Mouse (Mus musculus) neural tube, embryonic 12.5 days (tissue): ENCODE measurements at regions not wholly inside any gene's neighbourhood (a gene's known extent, or its start where the extent isn't known, plus 50 kb on each side); places are given as distances from the start of the nearest gene placed in this dataset.
A peak's percentile ranks its signal among the peaks of the same experiment; 100 is the strongest.

Experiments
- ATAC-seq: fragments of 200-750 bp; cut with Nextera tagmentation; 2 replicates; pipeline ENCODE4 v1.8.0; 2017; ENCODE audit warnings: low read depth, mild to moderate bottlenecking, moderate TSS enrichment, moderate library complexity; ENCODE audit not compliant: low FRiP score
- H3K27ac ChIP-seq: fragments of 300-500 bp; sonication (generic); 2 replicates; pipeline ENCODE4 v1.5.1; 2016
- H3K27me3 ChIP-seq: fragments of 300-500 bp; sonication (generic); replicated peaks from 2 replicates; pipeline ENCODE4 v1.6.1; 2016; ENCODE audit warnings: mild to moderate bottlenecking
- H3K36me3 ChIP-seq: fragments of 300-500 bp; sonication (generic); 2 replicates; pipeline ENCODE4 v1.6.1; 2016; ENCODE audit warnings: mild to moderate bottlenecking
- H3K4me1 ChIP-seq: fragments of 300-500 bp; sonication (generic); 2 replicates; pipeline ENCODE4 v1.6.1; 2016
- H3K4me2 ChIP-seq: fragments of 300-500 bp; sonication (generic); replicated peaks from 2 replicates; pipeline ENCODE4 v1.6.1; 2016; ENCODE audit warnings: mild to moderate bottlenecking
- H3K4me3 ChIP-seq: fragments of 300-500 bp; sonication (generic); 2 replicates; pipeline ENCODE4 v1.5.1; 2016
- H3K9ac ChIP-seq: fragments of 300-500 bp; sonication (generic); 2 replicates; pipeline ENCODE4 v1.6.1; 2016; ENCODE audit warnings: mild to moderate bottlenecking
- H3K9me3 ChIP-seq: fragments of 300-500 bp; sonication (generic); 2 replicates; pipeline ENCODE4 v1.6.1; 2016; ENCODE audit warnings: mild to moderate bottlenecking
- WGBS: fragments of 180-500 bp; shearing (Covaris S2); methylation state at CpG from one replicate; pipeline ENCODE4 v1.1.7; 2016; 5-methylcytosine and 5-hydroxymethylcytosine counted together

DNA sequence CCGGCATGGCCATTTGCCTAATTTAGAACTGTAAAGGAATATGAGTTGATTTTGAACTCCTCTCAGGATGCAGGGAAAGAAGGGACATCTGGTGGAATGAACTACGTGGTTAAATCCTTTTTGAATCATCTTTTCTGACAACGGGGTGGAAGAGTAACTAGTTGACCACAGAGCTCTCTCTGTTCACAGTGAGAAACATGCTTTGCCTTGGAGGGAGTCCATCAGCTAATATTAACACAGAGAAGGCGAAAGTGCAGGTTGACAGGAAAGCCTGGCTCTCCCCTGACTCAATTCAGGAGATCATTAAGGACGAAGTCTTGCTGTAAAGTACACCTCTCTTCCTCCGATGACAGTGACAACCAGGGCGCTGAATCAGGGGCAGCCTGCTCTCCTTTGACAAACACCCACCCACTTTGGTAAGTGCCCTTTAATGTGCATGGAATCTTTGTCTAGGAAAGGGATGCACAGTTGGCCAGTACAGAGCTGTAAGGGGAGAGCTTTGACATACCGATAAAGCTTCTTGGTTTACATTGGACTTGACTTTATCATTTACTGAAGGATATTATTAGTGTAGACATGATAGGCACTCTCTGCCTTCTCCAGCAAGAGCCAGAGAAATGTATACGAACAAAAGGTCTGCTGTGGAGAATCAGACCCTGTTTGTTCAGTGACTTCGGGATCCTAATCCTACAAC, 480.3 kb downstream of the Gm10295 start:
- Histone ChIP-seq H3K27me3 (no peaks in the 10 kb centered on the region), H3K4me3 (no peak overlapping the region), H3K4me1 (no peaks in the 10 kb centered on the region), H3K4me2 (no peak overlapping the region), H3K9me3 (no peaks in the 10 kb centered on the region), H3K9ac (no peak overlapping the region), H3K36me3 (no peaks in the 10 kb centered on the region), H3K27ac (no peak overlapping the region)
- WGBS: 79% methylated on average over 10 of the region's 10 CpGs
- ATAC-seq: no peak

DNA sequence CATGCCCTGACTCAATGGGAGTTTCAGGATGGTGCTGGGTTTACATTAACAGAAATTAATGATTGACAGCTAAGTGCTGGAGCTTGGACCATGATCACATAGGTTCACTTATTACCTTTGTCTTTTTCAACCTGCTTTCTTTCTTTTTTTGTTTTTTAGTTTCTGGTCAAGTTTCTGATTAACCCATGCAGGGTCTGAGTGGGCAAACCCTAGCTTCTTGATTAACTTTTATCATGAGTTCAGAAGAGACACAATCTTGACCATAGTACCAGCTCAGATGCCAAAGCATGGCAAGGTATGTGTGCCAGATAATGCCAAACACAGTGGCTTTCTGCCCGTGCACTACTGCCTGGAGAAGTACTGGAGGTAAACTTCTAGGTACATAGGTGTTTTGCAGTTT, 482.2 kb downstream of the Gm10295 start:
- Histone ChIP-seq H3K4me2 (no peak overlapping the region), H3K27ac (no peak overlapping the region), H3K27me3 (no peaks in the 10 kb centered on the region), H3K9ac (no peak overlapping the region), H3K9me3 (no peaks in the 10 kb centered on the region), H3K4me3 (no peak overlapping the region), H3K36me3 (no peaks in the 10 kb centered on the region), H3K4me1 (no peaks in the 10 kb centered on the region)
- 81% methylated on average over 1 of the region's 1 CpGs for WGBS
- ATAC-seq: no peak

DNA sequence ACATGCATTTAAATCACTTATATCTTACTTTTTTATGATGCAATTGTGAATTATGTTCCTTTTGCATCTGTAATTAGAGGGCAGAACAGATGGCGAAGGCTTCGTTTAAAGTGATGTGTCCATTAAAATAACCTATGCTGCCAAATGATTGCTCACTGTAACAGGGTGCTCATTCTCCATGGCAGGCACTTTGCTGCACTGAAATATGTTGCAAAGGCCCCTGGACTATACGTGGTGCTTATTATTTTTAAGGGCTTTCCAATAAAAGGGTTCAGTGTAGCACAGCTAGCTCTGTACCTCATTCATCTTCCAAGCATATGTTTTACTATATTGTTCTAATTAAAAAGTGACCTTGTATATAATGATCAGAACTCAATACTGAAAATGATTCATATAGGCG, 491.3 kb downstream of the Gm10295 start:
- WGBS: 70% methylated on average over 4 of the region's 4 CpGs

DNA sequence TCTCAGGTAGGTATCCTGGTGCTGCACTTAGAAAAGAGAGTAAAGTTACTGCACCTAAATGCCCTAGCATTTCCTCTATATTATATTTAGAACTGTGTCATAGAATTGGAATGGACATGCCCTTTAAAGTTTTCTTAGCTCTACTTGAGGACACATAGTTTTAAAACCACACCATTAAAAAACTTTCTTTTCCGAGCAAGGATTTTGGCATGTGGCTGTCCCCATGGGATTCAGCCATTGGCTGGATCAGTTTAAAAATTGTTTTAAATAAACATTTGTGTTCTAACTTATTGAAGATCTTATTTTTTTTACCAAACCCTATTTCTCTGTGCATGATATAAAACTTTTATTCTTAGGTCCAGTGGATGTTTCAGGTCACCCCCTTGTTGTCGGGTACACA, 484.2 kb upstream of the Nr2f2 start:
- ATAC-seq: no peak
- WGBS: 86% methylated on average over 2 of the region's 2 CpGs
- H3K36me3 ChIP-seq: no peaks in the 10 kb centered on the region
- no peaks in the 10 kb centered on the region for H3K27me3 ChIP-seq
- H3K27ac ChIP-seq: no peak overlapping the region
- H3K9me3 ChIP-seq: no peaks in the 10 kb centered on the region
- H3K4me3 ChIP-seq: no peak overlapping the region
- no peak overlapping the region for H3K4me2 ChIP-seq
- peaks cover 20% of the 10 kb centered on the region for H3K4me1 ChIP-seq
- no peak overlapping the region for H3K9ac ChIP-seq

More for the DNA sequence above, 491.3 kb downstream of the Gm10295 start:
- Histone ChIP-seq H3K9me3 (no peaks in the 10 kb centered on the region), H3K36me3 (no peaks in the 10 kb centered on the region), H3K9ac (no peak overlapping the region), H3K4me1 (0 out of 2 replicates have a peak, but pooled peaks cover 3% of the 10 kb centered on the region), H3K4me3 (no peak overlapping the region), H3K27ac (no peak overlapping the region), H3K4me2 (no peak overlapping the region), H3K27me3 (no peaks in the 10 kb centered on the region)
- ATAC-seq: no peak

- H3K4me3 ChIP-seq: no peak overlapping the region
- H3K27ac ChIP-seq: no peak overlapping the region
- H3K36me3 ChIP-seq: no peaks in the 10 kb centered on the region
- H3K9ac ChIP-seq: no peak overlapping the region
- ATAC-seq: peak; percentile 98
- 4% methylated on average over 4 of the region's 4 CpGs for WGBS
- H3K4me2 ChIP-seq: peak overlapping the region; percentile 0; the same call in 1 of the 2 replicates
- H3K4me1 ChIP-seq: peaks cover 21% of the 10 kb centered on the region
- no peaks in the 10 kb centered on the region for H3K27me3 ChIP-seq
- H3K9me3 ChIP-seq: no peaks in the 10 kb centered on the region
Observed at GRCm38 (mm10) chr7:70848016-70848776, 481.7 kb upstream of the Nr2f2 start.

GRCm38 (mm10) chr7:70847450-70847993, 481.0 kb upstream of the Nr2f2 start:
- no peaks in the 10 kb centered on the region for H3K9me3 ChIP-seq
- peak; percentile 73 for ATAC-seq
- no peaks in the 10 kb centered on the region for H3K36me3 ChIP-seq
- peaks cover 21% of the 10 kb centered on the region for H3K4me1 ChIP-seq
- no peaks in the 10 kb centered on the region for H3K27me3 ChIP-seq
- no peak overlapping the region for H3K9ac ChIP-seq
- peak overlapping the region; percentile 0; the same call in 1 of the 2 replicates for H3K4me2 ChIP-seq
- 10% methylated on average over 8 of the region's 8 CpGs for WGBS
- H3K4me3 ChIP-seq: no peak overlapping the region
- no peak overlapping the region for H3K27ac ChIP-seq

GRCm38 (mm10) chr7:70846076-70846475, 479.5 kb upstream of the Nr2f2 start:
- Histone ChIP-seq H3K4me1 (peaks cover 21% of the 10 kb centered on the region), H3K4me3 (no peak overlapping the region), H3K9me3 (no peaks in the 10 kb centered on the region), H3K4me2 (no peak overlapping the region), H3K27ac (no peak overlapping the region), H3K36me3 (no peaks in the 10 kb centered on the region), H3K27me3 (no peaks in the 10 kb centered on the region), H3K9ac (no peak overlapping the region)
- WGBS: 3% methylated on average over 4 of the region's 4 CpGs
- ATAC-seq: no peak

GRCm38 (mm10) chr7:70840142-70840541, 473.6 kb upstream of the Nr2f2 start:
- Histone ChIP-seq H3K4me2 (no peak overlapping the region), H3K27me3 (no peaks in the 10 kb centered on the region), H3K27ac (no peak overlapping the region), H3K9ac (no peak overlapping the region), H3K4me3 (no peak overlapping the region), H3K36me3 (no peaks in the 10 kb centered on the region), H3K9me3 (no peaks in the 10 kb centered on the region), H3K4me1 (peaks cover 1% of the 10 kb centered on the region; the same call in 1 of the 2 replicates)
- no peak for ATAC-seq
- WGBS: 96% methylated on average over 1 of the region's 1 CpGs

- H3K9ac ChIP-seq: no peak overlapping the region
- H3K4me2 ChIP-seq: no peak overlapping the region
- H3K4me1 ChIP-seq: peaks cover 8% of the 10 kb centered on the region; the same call in 1 of the 2 replicates
- no peak for ATAC-seq
- no peak overlapping the region for H3K27ac ChIP-seq
- no peaks in the 10 kb centered on the region for H3K27me3 ChIP-seq
- 96% methylated on average over 2 of the region's 2 CpGs for WGBS
- H3K9me3 ChIP-seq: no peaks in the 10 kb centered on the region
- no peaks in the 10 kb centered on the region for H3K36me3 ChIP-seq
- H3K4me3 ChIP-seq: no peak overlapping the region
Observed at GRCm38 (mm10) chr7:70839190-70839589, 472.7 kb upstream of the Nr2f2 start.

DNA sequence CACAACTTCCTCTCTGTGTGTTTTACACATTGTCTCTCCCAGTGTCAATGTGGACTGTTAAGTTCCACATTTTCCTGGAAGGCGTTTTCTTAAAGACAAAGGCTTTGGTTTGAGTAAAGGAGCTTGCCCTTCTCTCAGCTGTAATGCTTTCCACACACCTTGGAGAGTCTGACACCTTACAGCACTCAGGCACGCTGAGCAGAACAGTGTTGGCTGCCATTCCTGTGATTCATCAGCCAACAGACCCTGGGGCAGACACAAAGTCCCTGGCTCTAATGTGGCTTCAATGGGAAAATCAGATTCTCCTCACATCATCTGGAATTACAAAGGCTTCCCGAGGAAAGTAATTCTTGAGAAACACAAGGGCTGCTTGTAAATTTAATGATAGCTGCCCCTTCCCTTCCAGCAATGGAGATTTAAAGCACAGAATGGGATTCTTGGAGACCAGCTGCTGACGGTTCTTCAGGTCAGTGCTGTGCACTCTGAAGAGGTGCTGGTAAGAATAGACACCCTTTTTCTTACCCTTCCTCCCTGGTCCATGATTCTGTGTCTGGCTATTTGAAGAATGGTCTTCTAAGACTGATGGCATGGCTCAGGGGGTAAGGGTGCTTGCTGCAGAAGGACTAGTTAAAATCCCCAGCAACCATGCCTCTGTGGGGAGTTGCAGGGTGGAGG, 468.4 kb upstream of the Nr2f2 start:
- no peak overlapping the region for H3K27ac ChIP-seq
- no peak overlapping the region for H3K4me2 ChIP-seq
- H3K4me3 ChIP-seq: no peak overlapping the region
- H3K9me3 ChIP-seq: no peaks in the 10 kb centered on the region
- H3K36me3 ChIP-seq: no peaks in the 10 kb centered on the region
- ATAC-seq: no peak
- 16% methylated on average over 4 of the region's 4 CpGs for WGBS
- no peaks in the 10 kb centered on the region for H3K27me3 ChIP-seq
- peaks cover 8% of the 10 kb centered on the region; the same call in 1 of the 2 replicates for H3K4me1 ChIP-seq
- no peak overlapping the region for H3K9ac ChIP-seq

- Histone ChIP-seq H3K27ac (no peak overlapping the region), H3K27me3 (no peaks in the 10 kb centered on the region), H3K9ac (no peak overlapping the region), H3K4me3 (no peak overlapping the region), H3K36me3 (no peaks in the 10 kb centered on the region), H3K9me3 (no peaks in the 10 kb centered on the region), H3K4me2 (no peak overlapping the region), H3K4me1 (no peaks in the 10 kb centered on the region)
- WGBS: 55% methylated on average over 5 of the region's 5 CpGs
- ATAC-seq: no peak
Observed at GRCm38 (mm10) chr7:70828486-70829195, 462.1 kb upstream of the Nr2f2 start.
